Mouse (Mus musculus) v-Abl transformed pro-B cells (cell line): ENCODE data around the gene Vrk1.

Source experiments
- in situ Hi-C, 2 experiments: fragments of 400-800 bp; cut with MboI; formaldehyde crosslinking; loops; one replicate each; pipeline ENCODE4 v1.15.1; 2025; ENCODE audit not compliant: unreplicated experiment in 2 of 2

The Vrk1 gene

DNA sequence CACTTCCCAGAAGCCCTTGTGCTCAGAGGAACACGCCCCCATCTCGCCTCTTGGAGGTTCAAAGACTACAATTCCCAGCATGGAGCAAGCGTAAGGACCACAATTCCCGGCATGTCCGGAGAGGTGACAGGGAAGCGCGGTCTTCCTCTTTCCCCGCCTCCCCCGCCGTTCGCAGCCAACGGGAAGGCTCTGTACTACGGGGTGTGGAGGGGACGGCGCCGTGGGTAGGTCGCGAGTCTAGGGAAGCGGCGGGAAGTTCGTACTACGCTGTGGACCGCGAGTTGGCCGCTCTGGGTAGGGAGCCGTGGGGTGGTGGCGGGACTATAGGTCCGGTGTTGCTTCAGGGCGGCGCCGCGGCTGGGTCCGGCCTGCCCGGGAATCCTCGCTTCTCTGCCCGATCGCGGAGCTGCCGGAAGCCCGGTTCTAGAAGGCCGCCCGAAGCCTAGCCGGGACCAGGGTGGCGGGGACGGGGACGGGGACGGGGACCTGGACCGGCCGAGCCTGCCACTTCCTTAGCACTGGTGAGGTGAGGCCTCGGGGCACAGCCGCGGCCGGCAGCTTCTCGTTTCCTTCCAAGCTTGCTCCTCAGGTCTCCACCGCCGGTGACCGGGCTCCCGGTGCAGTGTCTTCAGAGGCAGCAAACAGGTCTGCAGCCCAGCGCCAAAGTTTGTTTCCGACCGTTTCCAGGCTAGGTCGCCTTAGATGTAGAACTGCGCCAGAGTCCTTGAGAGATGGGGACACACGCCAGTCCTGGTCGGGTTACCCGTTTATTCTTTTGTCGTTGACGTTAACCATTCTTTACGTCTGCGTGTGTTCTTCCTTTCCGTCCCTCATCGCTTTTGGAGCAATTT is at the start of gene Vrk1:
Gene Vrk1 (plus strand): TSS at position 164 of the 851 bp plus-strand sequence.
- in situ Hi-C loops = loop anchor here (10.0 to 25.0 kb wide), 6 partner anchors 223 to 1298 kb away; partner anchors contain the start of genes Atg2b (in 2 of the 2), Glrx5 (in 2 of the 2), Gskip (in 2 of the 2) and Papola (in 2 of the 2)

- in situ Hi-C loops = loop anchor here (5.0 to 25.0 kb wide), 4 partner anchors 94 to 473 kb away; no protein-coding TSS in a partner anchor
These were observed 49.3 kb upstream of the Vrk1 start for GRCm38 (mm10) chr12:105960592-105961330.

- in situ Hi-C loops = loop anchor here (5.0 to 25.0 kb wide), 4 partner anchors 93 to 474 kb away; no protein-coding TSS in a partner anchor
These were observed 48.4 kb upstream of the Vrk1 start for GRCm38 (mm10) chr12:105961667-105962066.

GRCm38 (mm10) chr12:105962103-105963011 is 47.7 kb upstream of the Vrk1 start:
- in situ Hi-C loops = loop anchor here (5.0 to 25.0 kb wide), 4 partner anchors 92 to 475 kb away; no protein-coding TSS in a partner anchor

- in situ Hi-C loops = loop anchor here (5.0 to 25.0 kb wide), 4 partner anchors 92 to 476 kb away; no protein-coding TSS in a partner anchor
These were observed 46.9 kb upstream of the Vrk1 start for GRCm38 (mm10) chr12:105963012-105963572.

DNA sequence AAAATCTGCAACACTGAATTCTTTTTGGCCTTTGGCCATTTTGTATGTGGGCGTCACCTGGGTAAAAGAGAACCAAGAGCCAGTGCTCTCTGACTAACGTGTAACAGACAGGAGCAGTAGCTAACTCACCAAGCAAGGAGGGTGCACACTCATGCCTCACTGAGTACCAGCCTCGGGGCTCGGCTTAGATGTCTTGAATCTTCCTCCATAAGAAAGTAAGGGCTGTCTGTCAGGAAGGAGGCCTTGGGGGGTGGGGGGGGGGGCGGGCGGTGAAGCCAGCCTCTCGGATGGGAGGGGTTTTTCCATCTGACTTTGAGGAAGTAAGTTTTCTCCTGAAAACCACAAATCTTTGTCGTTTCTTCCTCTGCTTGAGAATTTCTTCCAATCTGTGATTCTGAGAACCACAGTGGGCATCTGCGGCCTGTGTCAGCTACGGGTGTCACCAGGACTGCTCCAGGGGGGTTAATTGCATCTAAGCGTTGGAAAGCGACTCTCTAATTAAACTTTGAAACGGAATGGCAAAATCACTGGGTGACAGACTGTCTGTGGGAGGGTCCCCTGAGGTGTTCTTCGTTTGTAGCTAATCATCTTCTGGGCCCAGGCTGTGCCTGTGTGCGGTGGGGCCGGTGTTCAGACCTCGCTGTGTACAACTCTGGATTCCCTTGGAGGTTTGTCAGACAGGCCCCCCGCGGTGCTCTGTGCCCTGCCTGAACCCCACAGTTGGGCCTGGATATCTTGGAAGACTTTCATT is 43.0 kb upstream of the Vrk1 start:
- in situ Hi-C loops = loop anchor here in 1 of 2 experiments (10.0 to 25.0 kb wide), 3 partner anchors 88 to 480 kb away; no protein-coding TSS in a partner anchor

GRCm38 (mm10) chr12:105967806-105968205 is 42.2 kb upstream of the Vrk1 start:
- in situ Hi-C loops = loop anchor here in 1 of 2 experiments (10.0 to 25.0 kb wide), 3 partner anchors 87 to 481 kb away; no protein-coding TSS in a partner anchor

- in situ Hi-C loops = loop anchor here in 1 of 2 experiments (25.0 kb wide), 1 partner anchor 484 kb away; no protein-coding TSS in a partner anchor
These were observed 38.8 kb upstream of the Vrk1 start for GRCm38 (mm10) chr12:105971182-105971581.

DNA sequence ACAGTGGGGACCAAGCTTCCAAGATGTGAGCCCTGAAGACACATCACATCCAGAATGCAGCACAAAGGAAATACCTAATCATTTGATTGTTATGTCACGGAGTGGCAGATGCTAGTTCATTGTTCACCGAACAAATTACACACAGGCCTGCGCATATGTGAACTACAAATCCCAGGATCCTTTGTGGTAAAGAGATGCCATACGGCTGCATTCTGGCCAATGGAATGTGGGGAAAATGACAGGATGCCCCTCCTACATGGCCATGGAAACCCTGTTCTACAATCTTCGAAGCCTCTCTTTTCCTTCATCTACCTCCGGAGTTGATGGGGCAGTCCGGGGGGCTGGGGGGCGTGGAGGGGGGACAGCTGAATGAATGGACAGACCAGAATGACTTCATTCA is 37.4 kb upstream of the Vrk1 start:
- in situ Hi-C loops = loop anchor here in 1 of 2 experiments (25.0 kb wide), 1 partner anchor 485 kb away; no protein-coding TSS in a partner anchor

DNA sequence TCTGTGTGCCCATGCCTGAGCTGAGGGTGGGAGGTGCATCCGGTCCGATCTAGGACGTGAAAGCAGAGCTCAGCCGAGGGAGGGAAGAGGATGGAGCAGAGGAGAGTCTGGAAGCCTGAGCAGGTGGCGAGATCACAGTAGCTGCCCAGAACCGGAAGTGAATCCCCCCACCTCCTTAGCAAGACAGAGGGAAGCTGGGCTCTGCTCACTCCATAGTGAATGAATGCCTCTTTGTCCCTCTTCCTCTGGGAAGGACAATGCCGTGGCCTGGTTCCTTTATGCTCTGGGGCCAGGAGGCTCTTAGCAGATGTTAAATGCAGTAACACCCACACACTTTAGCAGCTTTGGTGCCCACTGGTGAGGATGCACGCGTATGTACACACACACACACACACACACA is 36.3 kb upstream of the Vrk1 start:
- in situ Hi-C loops = loop anchor here in 1 of 2 experiments (25.0 kb wide), 1 partner anchor 486 kb away; no protein-coding TSS in a partner anchor

DNA sequence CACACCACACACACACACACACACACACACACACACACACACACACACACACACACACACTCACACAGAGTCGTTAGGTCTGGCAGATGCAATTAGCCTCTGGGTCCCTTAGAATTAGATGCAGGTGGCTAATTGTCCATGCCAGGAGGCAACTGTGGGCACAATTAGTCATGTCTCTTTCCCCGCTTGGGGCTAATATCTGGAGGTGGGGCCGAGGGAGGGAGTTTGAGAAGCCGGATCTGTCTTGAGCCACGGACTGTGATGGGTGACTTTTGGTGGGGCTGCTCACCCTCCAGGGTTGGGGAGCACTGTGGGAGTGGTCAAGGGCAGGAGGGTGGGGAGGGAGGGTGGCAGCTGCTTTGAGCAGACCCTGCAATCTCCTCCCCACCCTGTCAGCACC is 35.9 kb upstream of the Vrk1 start:
- in situ Hi-C loops = loop anchor here in 1 of 2 experiments (25.0 kb wide), 1 partner anchor 487 kb away; no protein-coding TSS in a partner anchor

- in situ Hi-C loops = no loop called here
These were observed 28.7 kb upstream of the Vrk1 start for GRCm38 (mm10) chr12:105981121-105981973.

DNA sequence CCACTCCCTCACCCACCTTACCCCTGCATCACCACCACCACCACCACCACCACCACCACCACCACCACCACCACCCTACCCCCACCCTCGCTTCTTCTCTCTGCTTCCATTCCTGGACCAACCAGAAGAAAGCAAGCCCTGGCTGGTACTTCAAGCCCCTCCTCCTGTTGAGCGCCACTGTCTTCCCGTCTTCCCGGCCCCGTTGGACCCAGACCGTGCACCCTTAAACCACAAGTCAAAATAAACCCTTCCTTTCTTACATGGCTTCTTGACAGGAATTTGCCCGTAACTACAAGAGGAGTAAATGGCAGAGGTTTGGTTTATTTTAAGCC is 28.1 kb upstream of the Vrk1 start:
- in situ Hi-C loops = no loop called here

GRCm38 (mm10) chr12:105982598-105982997 is 27.4 kb upstream of the Vrk1 start:
- in situ Hi-C loops = no loop called here

DNA sequence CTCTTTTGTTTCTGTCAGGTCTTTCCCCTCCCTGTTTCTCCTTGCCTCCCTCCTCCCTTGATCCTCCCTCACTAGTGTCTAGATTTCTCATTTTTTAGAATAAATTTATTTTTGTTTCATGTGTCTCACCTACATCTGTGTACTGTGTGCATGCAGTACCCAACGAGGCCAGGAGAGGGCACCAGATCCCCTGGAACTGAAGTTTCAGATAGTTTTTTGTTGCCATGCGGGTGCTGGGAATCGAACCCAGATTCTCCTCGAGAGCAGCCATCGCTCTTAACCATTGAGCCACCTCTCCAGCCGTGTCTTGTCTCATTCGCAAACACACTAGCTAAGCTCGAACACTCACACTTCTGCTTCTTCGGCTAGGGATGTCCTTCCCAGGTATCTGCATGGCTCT is 26.5 kb upstream of the Vrk1 start:
- in situ Hi-C loops = no loop called here

- in situ Hi-C loops = no loop called here
These were observed 21.6 kb upstream of the Vrk1 start for GRCm38 (mm10) chr12:105988434-105988833.

DNA sequence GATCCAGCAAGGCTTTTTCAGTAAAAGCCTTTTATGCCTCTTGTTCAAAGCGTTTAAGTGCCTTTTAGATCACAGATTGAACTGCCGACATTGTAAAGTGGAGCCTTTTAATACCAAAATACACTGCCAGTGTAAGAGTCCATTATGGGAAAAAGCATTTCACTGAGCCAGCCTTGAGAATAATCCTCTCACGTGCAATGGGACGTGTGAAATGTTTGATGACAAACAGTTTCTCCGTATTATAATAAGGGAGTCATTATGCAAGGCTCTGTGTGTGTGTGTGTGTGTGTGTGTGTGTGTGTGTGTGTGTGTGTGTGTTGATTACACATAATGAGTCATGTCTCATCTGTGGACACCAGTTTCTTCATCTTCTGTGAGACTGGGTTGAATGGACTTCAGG is 17.3 kb upstream of the Vrk1 start:
- in situ Hi-C loops = no loop called here

DNA sequence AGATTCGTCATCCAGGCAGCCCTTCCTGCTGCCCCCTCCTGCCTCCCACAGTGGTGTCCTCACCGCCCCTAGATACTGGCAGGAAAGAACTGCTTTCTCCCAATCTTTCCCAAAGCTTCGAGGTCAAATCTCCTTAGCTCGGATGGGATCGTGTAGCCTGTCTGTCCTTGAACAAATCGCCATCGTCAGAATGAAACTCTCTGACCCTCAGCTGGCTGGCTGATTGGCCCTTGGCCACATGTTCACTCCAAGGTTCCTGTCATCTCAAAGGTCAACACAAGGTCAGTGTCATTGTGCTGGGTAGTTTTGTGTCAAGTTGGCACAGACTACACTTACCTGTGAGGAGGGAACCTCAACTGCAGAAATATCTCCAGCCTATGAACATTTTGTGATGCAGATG is 16.7 kb upstream of the Vrk1 start:
- in situ Hi-C loops = no loop called here
